Mouse (Mus musculus) heart, postnatal 0 days (tissue): ENCODE data around the gene Wbp2.

ENCODE experiments used
- CTCF ChIP-seq: IDR thresholded peaks from 2 replicates; pipeline ENCODE4 v1.5.1; 2016; ENCODE audit warnings: antibody characterized with exemption, control low read depth, low read depth
- EP300 ChIP-seq: IDR thresholded peaks from 2 replicates; pipeline ENCODE4 v1.6.1; 2016; ENCODE audit warnings: antibody characterized with exemption, low read depth

DNA sequence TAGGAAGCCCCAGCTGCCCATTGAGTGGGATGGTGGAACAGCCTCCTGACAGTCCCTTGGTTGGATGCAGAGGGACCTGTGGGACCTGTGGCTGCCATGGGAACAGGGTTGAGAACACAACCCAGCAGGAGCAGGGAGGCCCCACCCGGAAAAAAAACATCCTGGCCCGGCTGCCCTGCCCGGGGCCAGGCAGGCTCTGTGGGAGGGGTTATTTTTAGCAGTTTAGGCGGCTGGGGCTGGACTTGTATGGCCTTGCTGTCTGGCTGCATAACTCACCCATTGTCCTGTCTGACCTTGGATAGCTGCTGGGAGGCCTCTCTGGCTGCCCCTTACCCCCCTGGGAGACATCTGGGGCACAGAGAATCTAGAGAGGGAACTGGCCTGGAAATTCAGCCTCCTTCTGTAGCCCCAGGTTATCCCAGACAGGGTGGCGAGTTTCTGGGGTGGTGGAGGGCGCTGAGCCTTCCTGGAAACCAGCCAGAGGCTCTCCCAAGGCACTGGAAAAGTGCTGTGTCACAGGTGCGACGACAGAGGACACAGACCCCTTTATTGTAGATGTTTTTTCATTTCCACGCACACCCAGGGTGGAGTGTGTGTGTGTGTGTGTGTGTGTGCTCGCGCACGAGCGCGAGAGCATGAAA, 17.3 kb upstream of the Wbp2 start:
- TF ChIP-seq CTCF (no peak), EP300 (peak; percentile 76)
